Mouse (Mus musculus) adrenal gland, postnatal 36 days (tissue): ENCODE data around the gene Emid1. TPM values are rescaled to one million over a fixed set of nuclear protein-coding genes. Genes with fewer than 3 reads are reported as not detected.
A peak's percentile ranks its signal among the peaks of the same experiment; 100 is the strongest.

Source experiments
- DNase-seq, 2 experiments: peaks; one replicate each; pipeline ENCODE4 v3.0.0; 2021; ENCODE audit warnings: mixed read lengths in 1 of 2
- total RNA-seq, 2 experiments: library from RNA; stranded (reverse); gene quantifications; 2 replicates each; pipeline ENCODE4 v1.2.3; 2021

Gene Emid1
- total RNA-seq, 2 experiments from 2014 or later = 7.8 to 9.0 TPM

GRCm38 (mm10) chr11:5160722-5161485 is 8.8 kb upstream of the Emid1 start:
- peak; percentile 25 to 51 for DNase-seq

- no peak for DNase-seq
These were observed 6.0 kb upstream of the Emid1 start for GRCm38 (mm10) chr11:5158056-5158455.

- DNase-seq = peak; percentile 39 to 57
These were observed 3.1 kb upstream of the Emid1 start for GRCm38 (mm10) chr11:5154961-5155805.

GRCm38 (mm10) chr11:5151247-5151630 is 818 bp downstream of the Emid1 start:
- DNase-seq = peak in 1 of 2 experiments; percentile 41

DNA sequence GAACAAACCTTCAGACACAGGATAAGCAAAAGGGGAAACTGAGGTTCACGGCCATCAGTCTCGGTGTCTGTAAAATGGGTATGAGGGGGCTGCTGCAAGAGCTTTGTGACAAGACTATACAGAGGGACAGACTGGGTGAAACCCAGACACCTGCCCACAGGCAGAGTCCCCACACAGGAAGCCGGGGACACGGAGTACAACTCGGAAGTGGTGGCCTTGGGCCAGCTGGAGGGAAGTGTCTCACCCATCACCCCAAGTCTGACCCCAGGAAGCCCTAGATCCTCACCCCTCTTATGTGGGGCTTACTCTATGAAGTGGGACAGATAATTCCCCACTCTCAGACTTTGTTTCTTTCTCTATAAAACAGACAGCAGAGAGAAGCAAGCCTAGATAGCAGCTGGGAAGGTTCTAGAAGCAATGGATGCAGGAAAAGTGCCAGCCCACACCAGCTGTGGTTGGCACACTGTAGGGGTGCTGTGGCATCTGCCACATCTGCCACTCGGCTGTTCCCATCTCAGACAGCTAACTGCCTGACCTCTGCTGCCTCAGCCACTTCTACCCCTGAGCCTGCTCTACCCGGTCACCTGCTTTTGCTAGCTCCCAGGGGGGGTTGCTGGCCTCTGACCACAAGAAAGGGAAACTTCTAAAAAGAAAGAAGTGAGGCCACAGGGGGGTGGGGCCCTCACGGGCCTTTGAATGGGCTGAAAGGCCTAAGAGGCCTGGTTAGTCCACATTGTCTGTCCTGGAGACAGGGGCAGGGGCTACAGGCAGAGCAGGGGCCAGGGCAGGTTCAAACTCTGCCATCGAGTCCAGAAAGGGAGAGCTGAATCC is 1.4 kb downstream of the Emid1 start:
- DNase-seq = no peak

DNA sequence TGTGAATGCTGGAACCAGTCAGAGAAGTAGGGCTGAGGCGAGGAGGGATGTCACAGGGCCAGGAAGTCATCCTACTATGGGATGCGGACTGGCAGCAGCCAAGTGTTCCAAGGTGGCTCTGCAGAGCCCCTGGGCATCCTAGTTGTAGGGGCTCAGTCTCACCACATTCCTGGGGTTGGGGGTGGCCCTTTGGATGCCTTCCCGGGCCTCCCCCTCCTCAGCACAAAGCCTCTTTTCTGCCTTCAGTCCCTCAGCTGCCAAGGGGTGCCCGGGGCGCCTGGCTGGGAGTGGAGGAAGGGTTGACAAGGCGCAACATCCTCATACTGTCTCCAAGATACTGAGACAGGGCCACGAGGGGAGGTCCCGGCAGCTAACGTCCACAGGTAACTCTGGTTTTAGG is 2.1 kb downstream of the Emid1 start:
- no peak for DNase-seq

GRCm38 (mm10) chr11:5149249-5149648 is 2.8 kb downstream of the Emid1 start:
- peak; percentile 17 to 52 for DNase-seq

DNA sequence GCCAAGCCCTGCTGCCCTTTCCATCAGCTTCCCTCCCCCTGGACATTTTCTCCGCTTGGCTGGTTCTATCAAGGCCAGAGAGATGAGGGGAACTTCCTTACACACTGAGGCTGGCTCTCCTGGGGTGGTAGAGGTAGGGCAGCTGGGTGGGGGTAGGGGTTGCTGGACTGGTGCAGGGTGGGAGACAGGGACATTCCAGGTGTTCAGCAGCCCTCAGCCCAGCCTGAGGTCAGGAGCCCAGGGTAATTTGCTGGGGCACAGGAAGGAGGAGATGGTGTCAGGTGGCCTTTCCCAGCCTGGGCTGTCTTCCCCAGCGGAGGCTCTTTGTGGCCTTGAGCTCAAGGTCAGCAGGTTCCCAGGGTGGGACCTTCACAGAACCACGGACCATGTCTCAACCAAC is 6.5 kb downstream of the Emid1 start:
- no peak for DNase-seq

GRCm38 (mm10) chr11:5141965-5142364 is 10.1 kb downstream of the Emid1 start:
- DNase-seq = no peak

- DNase-seq = peak in 1 of 2 experiments; percentile 26
These were observed 10.8 kb downstream of the Emid1 start for GRCm38 (mm10) chr11:5141252-5141651.

GRCm38 (mm10) chr11:5140619-5141018 is 11.4 kb downstream of the Emid1 start:
- peak; percentile 85 to 89 for DNase-seq

DNA sequence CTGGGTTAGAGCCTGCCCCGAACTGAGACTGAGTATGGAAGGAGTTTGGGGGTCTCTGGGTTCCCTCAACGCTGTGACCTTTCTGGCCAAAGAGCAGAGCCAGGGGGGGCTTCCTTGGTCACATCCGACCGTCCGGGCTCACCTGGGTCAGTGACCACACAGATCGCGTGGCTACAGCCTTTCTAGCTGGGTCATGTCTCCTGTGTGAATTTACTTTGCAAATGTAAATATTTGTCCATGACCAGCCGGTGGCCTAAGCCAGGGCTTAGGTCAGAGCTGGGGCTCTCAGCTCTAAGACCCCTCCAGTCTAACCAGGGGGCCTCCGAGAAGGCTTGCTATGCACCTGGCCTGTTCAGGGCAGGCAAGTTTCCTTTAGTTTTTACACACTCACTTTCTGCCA is 12.7 kb downstream of the Emid1 start:
- no peak for DNase-seq

GRCm38 (mm10) chr11:5138642-5139041 is 13.4 kb downstream of the Emid1 start:
- DNase-seq = no peak

- no peak for DNase-seq
These were observed 16.1 kb downstream of the Emid1 start for GRCm38 (mm10) chr11:5135914-5136313.

GRCm38 (mm10) chr11:5132751-5133150 is 19.3 kb downstream of the Emid1 start:
- DNase-seq = no peak

DNA sequence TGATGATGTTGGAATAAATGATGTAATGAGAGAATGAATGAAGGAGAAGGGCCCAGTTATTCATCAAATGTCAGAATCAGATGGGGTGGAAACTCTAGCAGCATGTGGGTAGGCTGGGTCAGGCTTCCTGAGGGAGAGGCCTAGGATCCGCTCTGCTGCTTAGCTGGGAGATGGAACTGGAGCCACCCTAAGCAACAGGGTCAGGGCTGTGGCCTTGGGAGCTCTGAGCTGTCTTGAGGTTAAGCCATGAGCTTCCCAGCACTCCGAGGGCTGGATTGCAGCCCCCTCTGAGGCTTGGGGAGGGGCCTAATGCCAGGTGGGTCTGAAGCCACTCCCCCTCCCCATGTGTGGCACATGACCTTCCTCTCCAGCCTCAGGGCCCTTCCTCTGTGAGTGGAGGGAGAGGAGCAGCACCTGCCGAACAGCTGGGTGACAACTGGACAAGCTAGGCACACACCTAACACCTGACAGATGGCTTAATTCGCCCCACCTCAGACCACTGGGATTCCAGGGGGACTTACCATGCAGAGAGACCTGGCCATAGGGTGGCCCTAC is 21.9 kb downstream of the Emid1 start:
- DNase-seq = peak; percentile 51 to 53

DNA sequence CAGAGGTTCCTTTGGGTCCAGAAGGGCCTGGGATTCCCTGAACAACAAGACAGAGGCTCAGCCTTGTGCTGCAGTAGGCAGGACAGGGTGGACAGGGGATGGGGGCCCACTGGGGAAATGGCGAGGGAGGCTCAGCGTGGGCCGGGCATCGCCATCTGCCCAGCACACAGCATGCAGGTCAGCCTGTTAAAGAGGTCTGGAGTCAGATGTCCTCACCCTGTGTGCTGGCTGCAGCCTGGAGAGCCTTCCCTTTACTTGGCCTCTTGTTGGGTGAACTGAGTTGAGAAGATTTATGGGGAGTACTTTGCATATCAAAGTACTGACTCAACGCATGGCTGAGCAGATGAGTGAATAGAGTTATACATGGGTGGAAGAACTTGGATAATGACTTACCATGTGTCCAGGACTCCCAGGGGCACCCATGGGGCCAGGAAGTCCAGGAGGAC is 23.0 kb downstream of the Emid1 start:
- peak; percentile 27 to 37 for DNase-seq

- no peak for DNase-seq
These were observed 26.3 kb downstream of the Emid1 start for GRCm38 (mm10) chr11:5125713-5126112.

GRCm38 (mm10) chr11:5114931-5115581 is 37.0 kb downstream of the Emid1 start:
- peak; percentile 89 to 90 for DNase-seq

- DNase-seq = no peak
These were observed 38.4 kb downstream of the Emid1 start for GRCm38 (mm10) chr11:5113645-5114044.

- DNase-seq = no peak
These were observed 42.6 kb downstream of the Emid1 start for GRCm38 (mm10) chr11:5109441-5109840.
